Mouse (Mus musculus) hindbrain, embryonic 11.5 days (tissue): ENCODE results near the gene B3gnt2. TPM values are rescaled to one million over a fixed set of nuclear protein-coding genes. Genes with fewer than 3 reads are reported as not detected.

Experiments
- ATAC-seq: fragments of 200-750 bp; cut with Nextera tagmentation; 2 replicates; pipeline ENCODE4 v1.8.0; 2017; ENCODE audit warnings: mild to moderate bottlenecking, moderate TSS enrichment, moderate library complexity; ENCODE audit not compliant: low FRiP score
- DNase-seq: peaks from one replicate; pipeline ENCODE4 v3.0.0-alpha.2; 2015; ENCODE audit warnings: low spot score
- H3K27ac ChIP-seq: fragments of 300-500 bp; sonication (generic); 2 replicates; pipeline ENCODE4 v1.5.1; 2014; ENCODE audit warnings: mild to moderate bottlenecking, low read depth, low read length
- H3K27me3 ChIP-seq: fragments of 300-500 bp; sonication (generic); 2 replicates; pipeline ENCODE4 v1.6.1; 2014; ENCODE audit warnings: mild to moderate bottlenecking, low read length, moderate library complexity, mixed read lengths; ENCODE audit not compliant: control insufficient read depth, insufficient read depth
- H3K36me3 ChIP-seq: fragments of 300-500 bp; sonication (generic); 2 replicates; pipeline ENCODE4 v1.6.1; 2014; ENCODE audit warnings: mild to moderate bottlenecking, low read length, moderate library complexity, mixed read lengths; ENCODE audit not compliant: control insufficient read depth, insufficient read depth
- H3K4me1 ChIP-seq: fragments of 300-500 bp; sonication (generic); replicated peaks from 2 replicates; pipeline ENCODE4 v1.6.1; 2014; ENCODE audit warnings: low read length, mixed read lengths; ENCODE audit not compliant: control insufficient read depth, insufficient read depth
- H3K4me2 ChIP-seq: fragments of 300-500 bp; sonication (generic); replicated peaks from 2 replicates; pipeline ENCODE4 v1.6.1; 2014; ENCODE audit warnings: mild to moderate bottlenecking, low read depth, low read length
- H3K4me3 ChIP-seq: fragments of 300-500 bp; sonication (generic); 2 replicates; pipeline ENCODE4 v1.5.1; 2014; ENCODE audit warnings: low read depth, low read length
- H3K9ac ChIP-seq: fragments of 300-500 bp; sonication (generic); 2 replicates; pipeline ENCODE4 v1.6.1; 2014; ENCODE audit warnings: low read depth, low read length
- H3K9me3 ChIP-seq: fragments of 300-500 bp; sonication (generic); 2 replicates; pipeline ENCODE4 v1.6.1; 2016; ENCODE audit warnings: low read length; ENCODE audit not compliant: control insufficient read depth
- WGBS: fragments of 180-500 bp; shearing (Covaris S2); extraction: QIAGEN DNeasy Blood & Tissue Kit; methylation state at CpG from one replicate; pipeline ENCODE4 v1.1.7; 2014; 5-methylcytosine and 5-hydroxymethylcytosine counted together
- polyA plus RNA-seq: library from polyadenylated mRNA; unstranded; fragments of >200 nt; fragmentation: Nextera tagmentation; extraction: Ambion mirVana; gene quantifications from 2 replicates; pipeline ENCODE4 v1.2.1, GENCODE M21; 2014

B3gnt2 gene
- polyA plus RNA-seq, 1 experiment from 2014 or later: 1.7 TPM

- Histone ChIP-seq H3K27ac (no peak overlapping the region), H3K9ac (no peak overlapping the region), H3K36me3 (no peaks in the 10 kb centered on the region), H3K4me1 (no peaks in the 10 kb centered on the region), H3K9me3 (no peaks in the 10 kb centered on the region), H3K4me2 (no peak overlapping the region), H3K4me3 (no peak overlapping the region), H3K27me3 (no peaks in the 10 kb centered on the region)
- no peak for DNase-seq
- 96% methylated on average over 2 of the region's 2 CpGs for WGBS
- ATAC-seq: no peak
Observed at GRCm38 (mm10) chr11:22723096-22723495, 137.7 kb downstream of the B3gnt2 start.

- WGBS: 73% methylated on average over 2 of the region's 2 CpGs
- H3K27ac ChIP-seq: no peak overlapping the region
- no peak overlapping the region for H3K9ac ChIP-seq
- no peak overlapping the region for H3K4me3 ChIP-seq
- H3K4me2 ChIP-seq: no peak overlapping the region
- no peaks in the 10 kb centered on the region for H3K4me1 ChIP-seq
- H3K36me3 ChIP-seq: no peaks in the 10 kb centered on the region
- no peaks in the 10 kb centered on the region for H3K9me3 ChIP-seq
- DNase-seq: no peak
- no peak for ATAC-seq
- no peaks in the 10 kb centered on the region for H3K27me3 ChIP-seq
Observed at GRCm38 (mm10) chr11:22720096-22720495, 140.7 kb downstream of the B3gnt2 start.

GRCm38 (mm10) chr11:22719570-22719969, 141.2 kb downstream of the B3gnt2 start:
- no peaks in the 10 kb centered on the region for H3K27me3 ChIP-seq
- peak; percentile 2 for DNase-seq
- H3K9me3 ChIP-seq: no peaks in the 10 kb centered on the region
- H3K4me1 ChIP-seq: no peaks in the 10 kb centered on the region
- H3K27ac ChIP-seq: no peak overlapping the region
- no peak overlapping the region for H3K4me3 ChIP-seq
- ATAC-seq: no peak
- H3K9ac ChIP-seq: no peak overlapping the region
- H3K4me2 ChIP-seq: no peak overlapping the region
- no peaks in the 10 kb centered on the region for H3K36me3 ChIP-seq
- 74% methylated on average over 4 of the region's 4 CpGs for WGBS

- H3K36me3 ChIP-seq: no peaks in the 10 kb centered on the region
- H3K4me2 ChIP-seq: no peak overlapping the region
- H3K4me1 ChIP-seq: no peaks in the 10 kb centered on the region
- 92% methylated on average over 7 of the region's 7 CpGs for WGBS
- DNase-seq (no peak), ATAC-seq (no peak)
- H3K9me3 ChIP-seq: no peaks in the 10 kb centered on the region
- H3K27me3 ChIP-seq: no peaks in the 10 kb centered on the region
- no peak overlapping the region for H3K27ac ChIP-seq
- H3K4me3 ChIP-seq: no peak overlapping the region
- H3K9ac ChIP-seq: no peak overlapping the region
Observed at GRCm38 (mm10) chr11:22718036-22718435, 142.7 kb downstream of the B3gnt2 start.

- Histone ChIP-seq H3K4me3 (no peak overlapping the region), H3K9me3 (no peaks in the 10 kb centered on the region), H3K36me3 (no peaks in the 10 kb centered on the region), H3K4me2 (no peak overlapping the region), H3K4me1 (no peaks in the 10 kb centered on the region), H3K27me3 (no peaks in the 10 kb centered on the region), H3K9ac (no peak overlapping the region), H3K27ac (no peak overlapping the region)
- 91% methylated on average over 3 of the region's 3 CpGs for WGBS
- ATAC-seq (no peak), DNase-seq (no peak)
Observed at GRCm38 (mm10) chr11:22711327-22711726, 149.4 kb downstream of the B3gnt2 start.

- peak; percentile 76; the same call in 1 of the 2 replicates for ATAC-seq
- no peaks in the 10 kb centered on the region for H3K4me1 ChIP-seq
- 87% methylated on average over 2 of the region's 2 CpGs for whole genome bisulfite sequencing
Observed at GRCm38 (mm10) chr11:22710596-22710995, 150.2 kb downstream of the B3gnt2 start.

More at GRCm38 (mm10) chr11:22710596-22710995, 150.2 kb downstream of the B3gnt2 start:
- Histone ChIP-seq H3K27ac (no peak overlapping the region), H3K4me2 (no peak overlapping the region), H3K27me3 (no peaks in the 10 kb centered on the region), H3K36me3 (no peaks in the 10 kb centered on the region), H3K9ac (no peak overlapping the region), H3K4me3 (no peak overlapping the region), H3K9me3 (no peaks in the 10 kb centered on the region)
- peak; percentile 35 for DNase-seq

Other genes with a start within 250 kb of the B3gnt2 start
- 4.7 and 5.2 TPM in 2 replicates for gene Zrsr1, start 111.0 kb upstream of the B3gnt2 start, polyA plus RNA-seq
- 4.8 and 6.1 TPM in 2 replicates for gene Gm28048, start 121.1 kb upstream of the B3gnt2 start, polyA plus RNA-seq
- gene Commd1, start 121.4 kb upstream of the B3gnt2 start, polyA plus RNA-seq: 401 and 411 TPM in 2 replicates
- 446 and 457 TPM in 2 replicates for gene Cct4, start 129.6 kb upstream of the B3gnt2 start, polyA plus RNA-seq
- gene Fam161a, start 146.6 kb upstream of the B3gnt2 start, polyA plus RNA-seq: 5.0 and 6.9 TPM in 2 replicates